Mouse (Mus musculus): Measurements from ENCODE around the gene Sdhb.

Sdhb gene

DNA sequence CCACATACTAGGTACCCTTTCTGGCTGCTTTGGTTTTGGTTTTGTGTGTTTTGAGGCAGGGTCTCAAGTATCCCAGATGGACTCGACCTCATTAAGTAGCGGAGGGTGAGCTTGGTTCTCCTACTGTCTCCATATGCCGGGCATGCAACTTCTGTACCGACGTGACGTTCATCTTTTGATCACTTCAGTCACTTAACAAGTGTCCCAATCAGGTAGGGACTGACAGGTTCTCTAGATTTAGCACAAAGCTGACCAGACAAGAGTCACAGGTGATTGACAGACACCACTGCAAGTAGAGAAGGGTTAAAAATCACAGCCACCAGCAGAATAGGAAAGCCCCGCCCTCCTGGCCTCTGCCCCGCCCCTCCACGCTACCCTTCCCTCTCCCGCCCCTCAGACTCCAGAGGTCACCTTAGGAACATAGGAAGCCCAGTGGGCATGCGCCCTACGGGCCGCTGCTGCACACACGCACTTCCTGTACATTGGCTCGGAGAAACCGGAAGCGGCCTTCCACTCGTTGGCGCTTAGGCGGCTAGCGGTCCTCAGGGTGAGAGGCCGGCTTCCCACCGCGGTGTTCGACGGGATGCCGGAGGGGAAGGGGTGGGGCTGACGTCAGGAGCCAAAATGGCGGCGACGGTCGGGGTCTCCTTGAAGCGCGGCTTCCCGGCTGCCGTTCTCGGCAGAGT lies at the start of gene Sdhb:
Sdhb (plus strand) TSS at position 423 of the 686 bp plus-strand sequence.
- peak; percentile 88 for ATAC-seq (ENCODE audit: low TSS enrichment)

DNA sequence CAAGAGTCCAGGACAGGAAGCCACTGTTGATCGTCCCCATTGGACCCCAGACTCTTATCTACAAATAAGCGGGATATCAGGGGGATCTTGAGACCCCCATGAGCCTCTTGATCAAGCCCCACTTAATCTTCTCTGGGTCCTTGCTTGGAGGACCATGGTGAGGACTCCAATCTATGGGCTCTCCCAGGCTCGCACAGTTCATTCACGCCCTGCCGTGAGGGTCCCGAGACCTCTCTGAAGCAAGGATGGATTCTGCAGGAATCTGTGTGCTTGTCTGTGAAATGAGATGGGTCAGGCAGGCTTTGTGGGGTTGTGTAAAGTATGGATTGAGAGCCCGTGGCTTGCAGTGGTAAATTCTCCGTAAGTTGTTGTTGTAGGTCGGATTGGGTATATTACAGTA lies 49.6 kb upstream of the Sdhb start:
- ATAC-seq (ENCODE audit: low TSS enrichment), result no peak

DNA sequence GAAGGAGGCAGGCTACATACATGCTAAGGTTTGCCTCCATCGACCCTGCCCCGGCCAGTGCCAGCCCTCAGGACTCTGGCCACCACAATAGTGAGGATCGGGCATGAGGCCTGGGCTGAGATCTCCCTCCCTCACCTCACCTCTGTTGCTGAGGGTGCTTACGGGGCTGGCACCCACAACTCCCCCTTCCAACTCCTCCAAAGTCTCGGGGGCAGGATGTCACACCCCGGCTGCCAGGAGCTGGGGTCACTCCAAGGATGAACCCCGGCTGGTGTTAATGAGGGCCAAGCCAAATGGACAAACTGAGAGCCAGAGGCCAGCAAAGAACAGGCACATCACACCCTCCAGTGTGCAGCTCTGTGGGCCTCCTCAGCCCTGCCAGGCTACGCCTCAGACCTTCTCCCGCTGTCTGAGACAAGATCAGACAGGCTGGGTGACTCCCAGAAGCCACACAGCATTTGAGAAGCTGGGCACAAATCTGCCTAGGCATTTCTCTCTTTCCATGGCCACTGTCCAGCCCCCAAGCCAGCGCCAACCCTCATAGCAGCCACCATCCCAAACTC lies 48.7 kb upstream of the Sdhb start:
- no peak for ATAC-seq (ENCODE audit: low TSS enrichment)

DNA sequence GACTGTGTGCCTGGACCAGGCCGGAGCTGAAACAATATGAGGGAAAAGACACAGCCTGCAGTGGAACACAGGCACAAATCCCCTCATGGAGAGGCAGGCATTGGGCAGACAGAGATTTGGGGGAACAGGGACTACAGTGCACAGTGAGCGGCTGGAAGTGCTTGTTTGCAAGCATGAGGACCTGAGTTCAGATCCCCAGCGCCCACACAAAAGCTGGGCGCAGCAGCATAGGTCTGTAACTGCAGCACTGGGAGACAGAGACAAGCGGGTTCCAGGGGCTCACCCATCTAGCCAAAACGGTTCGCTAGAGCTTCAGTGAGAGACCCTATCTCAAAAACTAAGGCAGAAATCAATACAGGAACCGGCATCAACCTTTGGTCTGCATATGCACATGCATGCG lies 47.4 kb upstream of the Sdhb start:
- no peak for ATAC-seq (ENCODE audit: low TSS enrichment)

DNA sequence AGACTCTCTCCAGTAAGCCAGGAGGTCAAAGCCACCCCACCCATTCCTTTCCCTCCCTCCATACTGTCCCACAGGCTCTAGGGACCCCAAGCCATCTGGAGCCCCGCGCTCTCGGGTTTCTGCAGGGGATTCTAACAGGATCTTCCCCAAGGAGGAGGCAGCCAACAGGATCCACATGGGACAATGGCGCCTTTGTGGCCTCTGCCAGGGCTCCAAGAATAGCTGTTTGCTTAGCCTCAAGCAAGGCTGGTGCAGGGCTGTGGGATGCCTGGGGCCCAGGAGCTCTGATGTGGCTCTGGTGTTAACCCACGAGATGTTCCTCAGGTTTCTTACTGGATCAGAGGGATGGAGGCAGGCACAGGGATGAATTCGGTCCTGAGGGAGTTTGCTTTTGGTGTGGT lies 46.3 kb upstream of the Sdhb start:
- peak; percentile 47; the same call in 1 of the 2 replicates for ATAC-seq (ENCODE audit: low TSS enrichment)

DNA sequence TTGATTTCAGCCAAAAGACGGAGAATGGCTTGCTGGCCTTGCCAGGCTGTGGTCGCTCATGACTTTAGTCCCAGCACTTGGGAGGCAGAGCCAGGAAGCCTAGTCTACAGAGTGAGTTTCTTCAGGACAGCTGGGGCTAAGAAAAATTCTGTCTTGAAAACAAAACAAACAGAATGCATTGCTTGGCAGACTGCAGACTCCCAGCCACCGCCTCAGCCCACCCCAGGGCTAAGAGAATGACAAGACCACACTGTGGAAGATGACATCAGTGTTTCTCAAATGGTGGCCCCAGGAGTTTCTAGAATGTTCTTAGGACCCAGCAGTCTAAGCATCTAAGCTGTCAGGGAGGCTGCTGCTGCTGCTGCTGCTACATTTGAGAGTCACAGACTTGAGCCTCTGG lies 45.8 kb upstream of the Sdhb start:
- ATAC-seq (ENCODE audit: low TSS enrichment), result no peak

DNA sequence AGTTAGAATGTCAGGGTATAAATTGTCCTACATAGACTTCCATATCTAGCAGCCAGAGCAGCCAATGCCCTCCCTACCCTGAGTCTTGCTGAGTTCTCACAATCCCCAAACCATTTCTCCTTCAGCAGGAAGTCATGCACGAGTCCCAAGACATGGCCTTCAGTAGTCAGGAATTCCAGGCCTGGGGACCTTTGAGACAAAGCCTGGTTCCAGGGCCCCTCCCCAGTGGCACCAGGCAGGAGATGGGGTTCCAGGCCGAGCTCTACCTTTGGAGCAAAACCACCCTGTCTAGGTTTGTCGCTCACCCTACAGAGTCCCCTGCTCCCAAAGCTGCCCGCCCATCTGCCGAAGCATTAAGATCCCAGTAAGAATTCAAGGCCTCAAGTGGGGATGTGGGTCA lies 44.7 kb upstream of the Sdhb start:
- no peak for ATAC-seq (ENCODE audit: low TSS enrichment)

DNA sequence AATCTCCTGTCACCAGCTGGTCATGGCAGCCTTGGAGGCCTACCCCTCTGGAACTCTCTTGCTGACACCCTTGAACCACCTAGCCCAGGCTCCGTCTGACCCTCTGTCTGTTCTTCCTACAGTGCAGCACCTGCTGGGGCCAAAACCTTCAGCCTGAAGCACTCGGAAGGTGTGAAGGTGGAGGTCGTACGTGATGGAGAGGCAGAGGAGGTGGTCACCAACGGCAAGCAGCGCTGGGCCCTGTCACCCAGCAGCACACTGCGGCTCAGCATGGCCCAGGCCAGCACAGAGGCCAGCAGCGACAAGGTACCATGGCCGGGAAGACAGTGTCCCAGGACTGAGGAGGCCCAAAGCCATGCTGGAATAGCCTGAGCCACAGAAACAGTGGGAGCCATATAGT lies 43.6 kb upstream of the Sdhb start:
- no peak for ATAC-seq (ENCODE audit: low TSS enrichment)

DNA sequence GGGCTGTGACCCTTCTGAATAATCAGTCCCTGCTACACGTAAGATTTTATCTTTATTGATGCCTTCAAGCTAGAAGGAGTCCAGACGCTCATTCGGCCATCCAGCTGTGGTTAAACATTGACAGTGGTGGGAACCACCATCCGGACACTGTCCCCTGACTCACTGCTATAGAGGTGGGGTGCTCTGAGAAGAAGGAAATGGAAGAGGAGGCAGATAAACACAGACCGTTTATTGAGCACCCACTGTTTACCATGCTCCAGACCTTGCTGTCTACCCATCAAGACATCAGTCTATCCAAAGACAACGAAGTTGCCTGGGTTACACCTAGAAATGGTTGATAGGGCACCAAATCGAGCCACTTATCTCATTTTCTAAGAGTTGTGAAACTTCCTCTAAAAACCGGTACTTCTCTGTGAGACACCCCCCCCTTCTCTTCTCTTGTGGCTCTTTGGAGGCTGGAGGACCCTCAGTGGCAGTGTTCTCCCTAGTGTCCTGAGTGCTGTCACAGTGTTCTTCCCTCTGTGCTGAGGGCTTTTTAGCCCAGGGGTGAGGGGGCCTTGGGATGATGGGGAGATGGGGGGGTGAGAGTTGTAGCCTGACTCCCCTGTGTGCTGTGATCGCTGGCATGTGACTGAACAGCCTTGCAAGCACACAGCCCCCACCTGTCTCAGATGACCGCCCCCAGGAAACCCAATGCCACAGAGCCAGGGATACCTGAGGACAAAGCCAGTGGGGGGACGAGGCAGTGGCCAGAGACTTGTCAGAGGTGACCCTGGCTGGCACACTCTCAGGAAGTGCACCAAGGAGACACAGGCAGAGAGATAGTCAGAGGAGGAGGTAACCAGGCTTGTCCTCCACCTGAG lies 40.8 kb upstream of the Sdhb start:
- no peak for ATAC-seq (ENCODE audit: low TSS enrichment)

DNA sequence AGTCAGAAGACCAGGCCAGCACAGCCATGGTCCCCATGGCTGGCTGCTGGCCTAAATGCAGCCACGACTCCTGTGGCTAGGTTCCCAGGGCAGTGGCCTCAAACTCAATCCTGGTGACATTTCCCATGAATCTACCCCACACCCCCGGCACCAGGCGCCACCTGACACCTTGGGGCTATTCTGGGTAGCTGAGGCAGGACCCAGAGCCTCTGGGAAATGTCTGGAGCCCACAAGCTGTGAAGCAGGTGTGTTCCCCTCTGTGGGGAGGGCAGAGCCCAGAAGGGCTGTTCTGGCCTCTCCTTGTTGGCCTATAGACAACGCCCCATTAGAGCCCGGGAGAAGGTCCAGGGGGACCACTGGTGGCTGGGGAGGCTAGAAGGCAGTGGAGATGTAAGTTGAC lies 38.5 kb upstream of the Sdhb start:
- no peak for ATAC-seq (ENCODE audit: low TSS enrichment)

DNA sequence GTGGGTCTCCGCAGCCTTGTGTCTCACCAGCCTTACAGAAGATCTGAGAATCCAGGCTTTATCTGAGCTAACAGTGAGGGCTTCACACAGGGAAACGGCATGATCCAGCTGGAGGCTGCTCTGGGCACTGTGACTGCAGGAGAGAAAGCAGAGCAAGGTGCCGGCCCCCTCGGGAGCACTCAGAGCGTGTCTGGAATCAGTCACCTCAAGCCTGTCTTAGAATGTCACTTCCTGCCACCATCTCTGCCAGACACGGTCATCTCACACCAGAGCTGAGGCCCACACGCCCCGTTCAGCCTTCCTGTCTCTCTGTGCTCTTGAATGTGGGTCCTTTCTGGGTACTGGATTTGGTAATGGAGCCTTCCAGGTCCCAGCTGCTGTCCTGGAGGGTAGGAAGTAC lies 35.4 kb upstream of the Sdhb start:
- ATAC-seq (ENCODE audit: low TSS enrichment), result no peak

DNA sequence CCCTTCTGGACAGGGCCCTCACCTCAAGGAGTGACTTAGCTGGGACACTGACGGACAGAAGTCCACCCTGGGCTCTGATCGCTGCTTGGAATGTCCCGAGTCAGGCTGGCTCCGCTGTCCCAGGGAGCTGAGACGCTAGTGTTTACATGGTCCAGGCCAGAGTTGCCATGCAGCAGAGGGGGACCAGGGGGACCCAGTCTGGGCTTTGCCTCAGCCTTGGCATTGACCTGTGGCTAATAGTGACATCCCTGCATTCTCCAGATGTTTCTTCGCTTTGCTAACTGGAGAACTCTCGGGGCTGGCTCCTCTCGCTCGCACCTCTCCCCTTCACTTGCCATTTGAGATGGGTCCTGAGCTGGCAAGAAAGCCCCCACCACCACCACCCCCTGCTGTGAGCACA lies 32.7 kb upstream of the Sdhb start:
- no peak for ATAC-seq (ENCODE audit: low TSS enrichment)

DNA sequence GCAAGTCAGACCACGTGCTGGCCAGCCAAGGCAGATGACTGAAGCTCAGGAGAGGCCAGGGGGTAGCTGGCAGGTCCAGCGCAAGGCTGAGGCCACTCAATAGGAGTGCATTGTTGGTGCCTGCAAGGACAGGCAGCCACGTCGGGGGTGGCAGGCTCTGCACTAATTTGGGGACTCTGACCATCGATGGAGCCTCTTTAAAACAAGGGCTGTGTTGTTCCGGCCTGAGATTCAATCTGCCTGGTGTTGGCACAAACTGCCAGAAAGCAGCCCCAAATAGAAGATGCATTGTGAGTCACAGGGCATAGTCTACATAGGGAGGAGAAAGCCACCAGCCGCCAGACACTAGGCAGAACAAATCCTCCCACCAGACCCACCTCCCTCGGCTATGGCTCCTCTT lies 31.3 kb upstream of the Sdhb start:
- ATAC-seq (ENCODE audit: low TSS enrichment), result peak; percentile 86

DNA sequence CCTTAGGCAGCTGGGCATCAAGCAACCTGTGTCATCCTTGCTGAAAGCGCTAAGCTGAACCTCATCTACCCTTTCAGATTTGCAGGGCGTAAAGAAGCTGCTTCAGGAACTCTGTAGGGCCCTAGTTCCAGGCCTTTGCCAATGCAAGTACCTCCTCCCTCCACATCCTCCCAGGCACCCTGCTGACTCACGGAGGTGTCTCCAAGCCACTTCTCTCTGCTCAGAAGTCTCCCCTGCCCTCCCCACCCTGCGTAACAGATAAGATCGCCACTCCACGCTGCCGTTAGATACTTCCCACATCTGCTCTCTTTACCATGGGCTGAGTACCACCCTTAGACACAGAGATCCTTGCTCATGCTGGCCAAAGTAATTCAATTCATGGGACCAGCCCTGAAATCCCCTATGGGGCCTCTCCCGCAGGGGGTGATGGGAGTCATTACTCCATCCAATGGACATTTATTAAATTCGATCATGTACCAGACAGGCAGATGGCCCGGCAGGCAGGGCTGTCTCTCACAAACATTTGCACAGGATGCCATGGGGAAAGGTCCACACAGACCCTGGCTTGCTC lies 30.0 kb upstream of the Sdhb start:
- ATAC-seq (ENCODE audit: low TSS enrichment), result no peak

DNA sequence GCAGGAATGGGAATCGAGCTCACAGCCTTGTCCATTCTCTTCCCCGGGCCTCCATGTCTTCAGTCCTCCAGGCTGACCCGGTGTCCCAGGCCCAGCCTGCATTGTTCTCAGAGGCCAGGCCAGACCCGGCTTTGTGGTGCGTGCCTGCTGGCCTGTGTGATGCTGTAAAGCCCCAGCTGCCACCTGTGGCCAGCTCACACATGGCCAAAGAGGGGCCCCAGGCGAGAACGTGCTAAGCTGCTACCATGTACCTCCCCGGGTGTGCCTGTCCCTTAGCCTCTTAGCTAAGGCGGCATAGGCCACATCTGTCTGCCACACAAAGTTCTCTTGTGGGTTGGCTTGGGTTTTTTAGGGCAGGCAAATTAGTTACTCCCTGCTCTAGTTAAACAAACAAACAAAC lies 25.4 kb upstream of the Sdhb start:
- no peak for ATAC-seq (ENCODE audit: low TSS enrichment)

DNA sequence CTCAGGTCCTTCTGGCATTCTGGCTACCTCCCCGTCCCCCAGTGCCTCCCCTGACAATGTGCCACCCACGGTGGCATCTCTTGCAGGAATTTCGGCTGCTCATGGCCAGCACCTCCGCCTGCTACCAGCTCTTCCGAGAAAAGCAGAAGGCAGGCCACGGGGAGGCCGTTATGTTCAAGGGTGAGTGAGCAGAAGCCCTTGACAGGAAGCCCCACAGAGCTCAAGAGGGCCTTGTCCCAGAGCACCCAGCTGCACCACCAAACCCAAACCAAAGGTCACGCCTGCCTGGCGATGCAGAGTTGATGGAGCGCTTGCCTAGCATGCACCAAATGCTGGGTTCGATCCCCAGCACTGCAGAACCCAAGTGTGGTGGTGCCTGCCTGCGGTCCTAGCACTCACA lies 16.6 kb upstream of the Sdhb start:
- no peak for ATAC-seq (ENCODE audit: low TSS enrichment)

DNA sequence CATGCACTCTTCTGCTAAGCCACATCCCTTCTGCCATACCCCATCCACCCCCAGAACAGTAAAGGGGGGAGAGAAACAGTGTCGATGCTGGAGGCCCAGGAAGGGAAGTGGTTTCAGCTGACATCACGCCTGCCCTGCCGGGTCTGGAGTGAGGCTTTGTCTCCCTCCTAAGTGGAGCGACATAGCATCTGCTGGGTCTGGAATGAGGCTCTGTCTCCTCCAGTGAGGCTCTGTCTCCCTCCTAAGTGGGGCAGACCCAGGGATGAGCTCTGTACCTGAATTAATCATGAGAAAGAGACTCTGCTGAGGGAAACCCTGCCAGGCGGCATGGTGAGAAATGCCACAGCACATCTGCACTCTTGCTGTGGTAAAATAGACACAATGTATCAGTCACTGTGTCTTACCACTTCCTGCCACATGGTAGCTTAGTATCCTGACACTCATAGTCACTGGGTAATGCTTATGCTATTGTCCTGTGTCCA lies 16.0 kb upstream of the Sdhb start:
- peak; percentile 50; the same call in 1 of the 2 replicates for ATAC-seq (ENCODE audit: low TSS enrichment)

DNA sequence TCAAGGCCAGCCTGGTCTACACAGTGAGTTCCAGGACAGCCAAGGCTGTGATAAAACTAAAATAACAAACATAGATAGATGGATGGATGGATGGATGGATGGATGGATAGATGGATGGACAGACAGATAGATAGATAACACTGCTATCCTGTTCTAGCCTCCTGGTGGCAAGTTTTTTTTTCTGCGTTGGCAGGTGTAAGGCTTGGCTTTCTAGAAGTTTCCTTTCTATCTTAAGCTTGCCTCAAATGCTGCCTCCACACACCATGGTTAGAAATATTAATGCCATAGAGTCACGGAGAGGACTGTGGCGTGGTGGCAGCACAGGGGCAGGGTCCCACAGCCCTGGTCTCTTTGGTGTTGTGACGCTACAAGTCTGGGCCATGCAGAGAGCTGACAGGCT lies 15.4 kb upstream of the Sdhb start:
- no peak for ATAC-seq (ENCODE audit: low TSS enrichment)

DNA sequence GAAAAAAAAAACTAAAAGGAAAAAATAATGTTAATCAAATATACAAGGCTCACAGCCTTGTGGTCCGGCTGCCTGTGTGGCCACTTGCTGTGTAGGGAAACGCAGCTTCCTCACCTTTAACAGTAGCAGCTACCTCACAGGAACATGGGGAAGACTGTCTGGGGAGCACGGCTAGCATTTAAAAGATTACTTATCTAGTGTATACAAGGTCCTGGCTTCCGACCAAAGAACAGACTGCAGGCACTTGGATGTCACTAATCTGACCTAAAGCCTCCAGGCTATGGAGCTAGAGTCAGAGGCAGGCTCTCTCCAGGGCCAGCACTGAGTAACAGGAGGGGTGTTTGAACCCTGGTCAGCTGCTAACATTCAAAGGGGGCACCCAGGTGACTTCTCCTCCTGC lies 15.0 kb upstream of the Sdhb start:
- no peak for ATAC-seq (ENCODE audit: low TSS enrichment)

DNA sequence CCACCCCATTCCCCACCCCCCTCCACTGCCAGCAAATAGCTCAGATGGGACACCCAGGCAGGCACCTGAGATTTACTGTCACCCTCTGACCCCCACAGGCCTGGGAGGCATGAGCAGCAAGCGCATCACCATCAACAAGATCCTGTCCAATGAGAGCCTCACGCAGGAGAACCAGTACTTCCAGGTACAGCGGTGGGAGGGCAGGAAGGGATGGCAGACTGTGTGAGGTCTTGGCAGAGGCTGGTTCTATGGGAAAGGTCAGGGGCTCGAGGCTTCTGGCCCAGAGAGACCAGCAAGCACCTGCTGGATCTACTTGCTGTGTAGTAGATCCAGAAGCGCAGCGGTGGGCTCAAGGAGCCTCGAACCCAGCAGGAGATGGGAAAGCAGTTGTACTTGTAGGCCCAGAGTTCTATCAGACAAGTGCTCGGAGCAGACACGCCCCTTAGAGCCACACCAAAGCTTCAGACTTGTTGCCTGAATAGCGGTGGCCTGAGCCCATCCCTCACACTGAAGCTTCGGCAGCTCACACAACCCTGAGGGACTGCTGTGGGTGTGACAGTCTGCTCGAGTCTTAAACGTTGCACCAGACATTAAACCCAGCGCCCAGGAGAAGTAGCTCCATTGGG lies 14.3 kb upstream of the Sdhb start:
- ATAC-seq (ENCODE audit: low TSS enrichment), result no peak

DNA sequence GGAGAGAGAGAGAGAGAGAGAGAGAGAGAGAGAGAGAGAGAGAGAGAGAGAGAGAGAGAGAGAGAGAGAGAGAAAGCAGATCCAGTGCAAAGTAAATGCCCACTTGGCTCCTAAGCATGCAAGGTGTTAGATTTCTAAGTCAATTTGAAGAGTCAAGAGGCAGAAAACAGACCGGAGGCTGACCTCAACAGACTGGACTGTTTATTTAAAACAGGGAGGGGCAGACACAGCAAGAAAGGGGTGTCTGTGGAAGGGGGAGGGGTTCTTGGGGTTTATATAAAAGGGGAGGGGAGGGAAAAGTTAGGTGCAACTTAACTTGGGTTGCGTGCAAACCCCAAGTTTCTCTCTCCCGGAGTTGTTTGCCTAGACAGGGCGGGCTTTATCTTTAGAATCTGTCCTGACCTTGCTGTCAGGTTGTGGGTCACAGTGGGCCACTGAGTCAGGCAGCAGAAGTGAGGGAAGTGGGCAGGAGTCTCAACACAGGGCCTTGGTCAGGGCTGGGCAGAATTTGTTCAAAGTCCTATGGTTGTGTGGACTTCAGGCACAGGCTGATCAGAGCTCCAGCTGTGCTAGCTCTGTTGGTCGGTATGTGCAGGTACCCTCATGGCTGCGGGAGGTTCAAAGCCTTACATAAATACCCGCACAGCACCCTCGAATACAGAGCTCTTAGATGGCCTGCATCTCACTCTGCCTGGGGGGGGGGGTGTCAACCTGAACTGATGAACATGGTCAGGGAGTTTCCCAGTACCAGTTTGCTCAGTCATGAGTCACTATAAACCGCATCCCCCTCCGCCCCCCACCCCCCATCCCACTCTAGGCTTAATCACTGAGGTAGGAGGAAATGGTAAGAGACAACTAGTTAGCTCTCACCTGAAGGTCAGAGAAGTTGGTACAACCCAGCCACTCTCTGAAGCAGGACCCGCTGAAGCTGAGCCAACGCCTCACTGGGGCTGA lies 13.2 kb upstream of the Sdhb start:
- no peak for ATAC-seq (ENCODE audit: low TSS enrichment)
